Mouse (Mus musculus) heart, postnatal 14 days (tissue): ENCODE results near the gene Ubap1l. TPM values are rescaled to one million over a fixed set of nuclear protein-coding genes. Genes with fewer than 3 reads are reported as not detected.

Source experiments
- DNase-seq, 2 experiments: peaks; one replicate each; pipeline ENCODE4 v3.0.0; 2021 to 2022
- intact Hi-C: fragments of 180-260 bp; cut with DNase I; formaldehyde crosslinking; loops from one replicate; pipeline ENCODE4 v1.15.1; 2025
- total RNA-seq, 2 experiments: library from RNA; stranded (reverse); gene quantifications; 2 replicates each; pipeline ENCODE4 v1.2.3; 2021

Ubap1l gene
- total RNA-seq, 2 experiments from 2014 or later = 0.33 to 0.37 TPM

DNA sequence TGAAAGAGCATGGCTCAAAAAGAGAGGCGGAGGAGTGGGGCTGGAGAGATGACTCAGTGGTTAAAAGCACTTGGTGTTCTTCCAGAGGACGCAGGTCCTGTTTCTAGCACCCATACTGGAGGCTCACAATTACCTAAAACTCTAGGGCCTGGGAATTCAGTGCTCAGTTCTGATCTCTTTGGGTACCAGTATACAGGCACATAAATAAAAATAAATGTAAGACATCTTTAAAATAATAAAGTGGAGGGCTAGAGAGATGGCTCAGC, 44.3 kb downstream of the Ubap1l start:
- intact Hi-C loops = no loop called here
- DNase-seq = no peak

DNA sequence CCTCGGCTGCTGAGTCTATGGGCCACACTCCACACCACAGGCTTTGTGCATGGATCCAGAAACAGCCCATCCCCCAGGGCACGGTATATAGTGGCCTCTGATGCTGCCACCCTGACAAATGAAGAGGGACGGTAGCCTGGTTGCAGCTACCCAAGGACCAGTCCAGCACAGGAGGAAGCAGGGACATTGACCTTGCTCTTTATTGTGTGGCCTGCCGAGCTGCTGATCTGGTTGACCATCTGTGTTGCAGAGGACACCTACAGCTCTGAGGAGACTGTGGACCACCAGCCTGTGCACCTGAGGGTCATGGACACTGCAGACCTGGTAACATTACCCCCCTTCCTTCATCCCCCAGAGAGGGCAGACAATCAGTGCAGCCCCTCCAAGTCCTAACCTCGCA, 46.5 kb downstream of the Ubap1l start:
- DNase-seq = no peak
- intact Hi-C loops = no loop called here

DNA sequence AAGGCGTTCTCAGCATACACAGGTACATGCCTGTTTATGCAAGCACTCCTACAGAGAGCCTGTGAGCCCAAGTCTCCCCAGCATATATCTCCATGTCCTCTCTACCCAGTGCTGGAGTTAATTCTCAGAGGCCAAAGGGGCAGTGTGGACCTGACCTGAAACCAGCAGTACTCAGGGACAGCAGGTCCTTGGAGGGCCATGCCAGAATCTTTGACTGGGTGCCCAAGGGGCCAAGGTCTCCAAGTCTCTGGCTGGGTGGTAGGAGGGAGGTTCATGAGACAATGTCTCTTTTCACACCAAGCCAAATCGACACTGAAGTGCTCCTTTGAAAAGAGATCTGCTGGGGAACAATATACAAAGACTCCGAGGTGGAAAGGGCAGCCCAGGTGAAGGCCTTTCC, 47.0 kb downstream of the Ubap1l start:
- DNase-seq = no peak
- intact Hi-C loops = no loop called here

DNA sequence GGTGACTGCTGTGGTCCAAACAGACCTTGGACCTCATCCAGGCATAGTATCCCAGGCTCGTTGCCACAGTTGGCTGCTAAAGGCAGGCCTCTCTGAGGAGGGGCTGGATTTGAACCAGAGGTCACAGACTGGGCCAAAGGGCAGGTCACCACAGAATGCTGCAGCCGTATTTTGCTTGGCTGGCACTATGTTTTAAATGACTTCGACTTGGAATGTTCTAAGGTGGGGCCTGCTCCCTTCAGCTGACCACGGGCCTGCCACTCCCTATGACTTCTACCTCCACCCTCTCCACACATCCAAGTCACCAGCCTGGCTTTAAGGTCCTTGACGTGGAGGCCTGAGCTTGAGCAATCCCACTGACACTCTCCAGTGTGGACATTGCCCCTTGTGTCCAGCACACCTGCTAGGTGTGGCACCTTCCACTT, 48.0 kb downstream of the Ubap1l start:
- intact Hi-C loops = no loop called here
- peak in 1 of 2 experiments; percentile 59 for DNase-seq

DNA sequence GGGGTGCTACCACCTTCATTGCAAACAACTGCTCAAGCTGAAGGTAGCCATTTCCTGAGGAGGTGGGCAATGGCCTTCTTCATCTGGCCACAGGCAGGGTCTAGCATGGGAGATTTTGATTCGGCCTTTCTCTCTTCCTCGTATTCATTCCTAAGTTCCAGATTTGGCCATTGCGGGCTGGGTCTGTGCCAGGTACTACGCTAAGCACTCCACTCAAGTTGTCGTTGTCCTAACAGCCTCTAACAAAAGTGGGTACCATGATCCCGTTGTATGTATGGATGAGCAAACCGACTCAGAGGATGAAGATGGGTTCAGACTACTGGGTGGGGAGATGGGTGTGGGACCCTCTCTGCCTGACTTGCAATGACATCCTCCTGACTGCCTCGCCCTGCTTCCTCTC, 49.5 kb downstream of the Ubap1l start:
- no peak for DNase-seq
- intact Hi-C loops = no loop called here

DNA sequence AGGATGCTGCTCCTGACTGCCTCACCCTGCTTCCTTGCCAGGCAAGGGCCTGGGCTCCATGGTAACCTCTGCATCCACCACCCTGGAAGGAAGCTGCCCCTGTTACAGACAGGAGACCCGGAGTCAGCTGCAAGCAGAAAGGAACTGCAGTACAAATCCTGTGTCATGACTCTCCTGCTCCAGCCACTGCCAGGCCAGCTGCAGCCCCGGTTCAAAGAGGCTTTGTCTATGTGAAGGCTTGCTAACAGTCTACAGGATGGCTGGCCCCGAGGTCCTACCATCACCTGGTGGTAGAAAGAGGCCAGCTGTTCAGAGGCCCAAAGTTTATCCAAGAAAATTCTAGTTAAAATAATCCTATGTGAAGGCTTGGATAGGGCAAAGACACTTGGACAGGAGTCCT, 50.5 kb downstream of the Ubap1l start:
- intact Hi-C loops = no loop called here
- no peak for DNase-seq

DNA sequence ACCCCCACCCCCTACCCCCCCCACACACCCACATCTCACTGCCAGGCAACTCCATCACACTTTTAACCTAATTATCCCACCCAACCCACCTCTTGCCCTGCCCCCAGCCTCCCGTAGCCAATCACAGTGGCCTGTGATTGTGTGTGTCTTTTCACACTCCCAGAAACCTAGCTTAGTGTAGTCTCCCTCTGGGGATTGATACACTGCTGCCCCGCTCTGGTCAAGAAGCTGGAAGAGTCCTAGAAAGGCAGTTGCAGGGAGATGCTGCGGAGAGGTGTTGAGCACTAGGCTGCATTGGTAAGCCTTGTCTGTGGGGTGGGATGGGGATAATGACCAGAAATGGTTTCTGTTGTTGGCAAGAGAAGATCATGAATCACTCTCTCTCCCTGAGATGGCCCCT, 56.9 kb downstream of the Ubap1l start:
- intact Hi-C loops = no loop called here
- no peak for DNase-seq

DNA sequence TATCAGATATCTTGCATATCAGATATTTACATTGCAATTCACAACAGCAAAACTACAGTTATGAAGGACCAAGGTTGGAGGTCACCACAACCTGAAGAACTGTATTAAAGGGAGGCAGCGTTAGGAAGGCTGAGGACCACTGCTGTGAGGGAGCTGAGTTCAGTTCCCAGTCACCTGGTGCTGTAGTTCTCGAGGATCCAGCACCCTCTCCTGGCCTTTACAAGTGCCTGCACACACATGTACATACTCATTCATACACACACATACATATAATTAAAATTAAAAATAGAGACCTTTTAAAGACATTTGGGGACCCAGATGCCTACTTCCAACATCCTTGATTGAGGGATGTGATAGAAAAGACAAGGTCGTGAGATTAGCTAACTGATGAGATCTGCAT, 58.8 kb downstream of the Ubap1l start:
- intact Hi-C loops = no loop called here

DNA sequence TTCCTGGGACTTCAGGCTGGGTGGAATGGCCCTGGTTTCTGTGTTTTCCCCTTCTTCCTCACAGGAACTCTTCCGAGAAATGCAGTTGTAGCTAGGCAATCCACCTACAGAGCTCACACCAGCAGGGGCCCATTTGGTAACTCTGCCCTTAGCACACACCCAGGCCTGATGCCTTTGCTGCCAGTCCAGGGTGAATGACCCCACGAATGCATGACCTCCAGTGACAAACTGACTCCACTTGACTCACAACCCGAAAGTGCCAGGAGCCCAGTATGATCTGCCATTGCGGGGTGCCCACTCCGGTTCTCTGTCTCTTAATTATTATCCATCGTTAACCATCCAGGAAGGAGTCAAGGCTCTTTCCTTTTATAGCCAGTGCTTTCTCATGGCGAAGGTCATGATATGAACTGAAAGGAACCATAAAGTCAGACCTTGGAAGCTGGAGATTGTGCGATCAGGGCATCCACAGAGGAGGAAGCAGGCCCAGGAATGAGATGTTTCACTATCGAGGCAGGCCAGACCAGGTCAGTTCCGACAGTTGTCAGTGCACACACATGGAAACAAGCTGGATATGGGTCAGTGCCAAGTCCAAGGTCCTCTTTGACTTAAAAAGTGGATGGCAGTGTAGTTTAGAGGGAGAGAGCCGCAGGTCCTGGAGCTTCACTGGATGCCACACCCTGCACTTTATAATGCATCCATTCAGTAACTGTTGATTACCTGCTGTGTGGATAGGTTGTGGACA, 62.1 kb downstream of the Ubap1l start, which contains the start of gene Slc51b:
Gene Slc51b, minus strand, starts transcription at position 196 of the 742 bp plus-strand sequence.
- no peak for DNase-seq
- intact Hi-C loops = no loop called here

More for the DNA sequence above, 58.8 kb downstream of the Ubap1l start:
- DNase-seq = no peak

DNA sequence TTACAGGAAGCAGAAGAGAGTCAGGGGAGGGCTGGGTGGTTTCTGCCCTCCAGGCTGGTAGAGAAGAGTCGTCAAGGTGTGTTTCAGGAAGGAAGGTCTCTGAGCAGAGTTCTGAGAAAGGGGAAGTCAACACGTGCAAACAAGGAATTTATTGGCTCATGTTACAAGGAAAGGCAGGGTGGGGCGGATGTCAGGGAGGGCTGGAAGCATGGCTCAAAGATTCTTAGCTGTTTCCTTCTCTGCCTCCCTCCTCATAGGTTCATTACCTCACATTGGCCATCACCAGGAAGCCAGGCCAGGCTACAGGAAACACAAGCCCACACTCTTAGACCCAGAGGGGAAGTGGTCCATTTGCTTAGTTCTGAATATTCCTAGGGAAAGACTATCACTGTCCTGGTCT, 63.6 kb downstream of the Ubap1l start:
- no peak for DNase-seq
- intact Hi-C loops = no loop called here

DNA sequence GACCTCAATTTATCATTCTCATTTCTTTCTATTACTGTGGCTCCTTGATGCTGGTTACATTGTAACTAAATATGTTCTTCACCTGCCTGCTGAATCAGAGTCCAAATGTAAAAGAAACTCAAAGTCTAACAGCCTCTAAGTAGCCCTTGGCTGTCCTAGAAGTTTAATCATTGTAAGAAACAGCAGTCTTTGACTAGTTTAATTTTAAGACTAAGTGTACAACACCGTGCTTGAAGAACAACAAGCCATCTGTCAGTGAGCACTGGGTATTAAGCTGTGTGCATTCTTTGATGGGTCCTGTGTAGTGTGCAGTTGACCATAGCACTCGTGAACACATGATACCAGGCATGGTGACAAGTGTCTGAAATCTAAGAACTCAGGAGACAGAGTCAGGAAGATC, 66.7 kb downstream of the Ubap1l start:
- no peak for DNase-seq
- intact Hi-C loops = no loop called here

DNA sequence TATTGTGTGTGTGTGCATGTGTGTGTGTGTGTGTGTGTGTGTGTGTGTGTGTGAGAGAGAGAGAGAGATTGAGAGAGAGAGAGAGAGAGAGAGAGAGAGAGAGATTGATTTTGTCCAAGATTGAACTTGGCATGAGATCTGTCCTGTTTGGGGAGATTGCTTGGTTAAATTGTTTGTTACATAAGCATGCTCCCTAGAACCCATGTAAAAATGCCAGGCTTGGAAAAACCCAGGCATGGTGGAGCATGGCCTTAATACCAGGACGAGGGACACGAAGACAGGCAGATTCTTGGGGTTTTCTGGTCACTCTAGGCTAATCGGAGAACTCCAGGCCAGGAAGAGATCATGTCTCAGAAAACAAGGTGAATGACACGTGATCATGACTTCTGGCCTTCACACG, 67.2 kb downstream of the Ubap1l start:
- intact Hi-C loops = no loop called here
- DNase-seq = no peak

Other genes starting within 250 kb of the Ubap1l start
- under 1 TPM; 0.22 to 0.24 TPM for gene Igdcc3, start 219.9 kb upstream of the Ubap1l start, total RNA-seq
- gene Parp16, start 165.7 kb upstream of the Ubap1l start, total RNA-seq = 1 to 10 TPM; 3.4 to 3.6 TPM
- gene Cilp, start 95.9 kb upstream of the Ubap1l start, total RNA-seq = 1 to 10 TPM; 6.2 to 6.6 TPM
- 10 to 100 TPM; 90.7 to 99.9 TPM for gene Clpx, start 66.8 kb upstream of the Ubap1l start, total RNA-seq
- gene Pdcd7, start 14.9 kb upstream of the Ubap1l start, total RNA-seq = 10 to 100 TPM in 1 of 2 experiments, 1 to 10 TPM in 1; 9.6 to 11.3 TPM
- 1 to 10 TPM; 1.2 to 1.4 TPM for gene Kbtbd13, start 30.6 kb downstream of the Ubap1l start, total RNA-seq
- 10 to 100 TPM in 1 of 2 experiments, 1 to 10 TPM in 1; 9.7 to 11.6 TPM for gene Rasl12, start 37.5 kb downstream of the Ubap1l start, total RNA-seq
- not detected for gene Slc51b, start 61.9 kb downstream of the Ubap1l start, total RNA-seq
- gene Mtfmt, start 74.7 kb downstream of the Ubap1l start, total RNA-seq = 1 to 10 TPM; 6.9 to 7.1 TPM
- 10 to 100 TPM; 14.7 to 16.0 TPM for gene Spg21, start 99.9 kb downstream of the Ubap1l start, total RNA-seq
- not detected for gene Ankdd1a, start 159.2 kb downstream of the Ubap1l start, total RNA-seq
- gene Plekho2, start 219.0 kb downstream of the Ubap1l start, total RNA-seq = 10 to 100 TPM; 14.6 TPM
- gene Pif1, start 226.1 kb downstream of the Ubap1l start, total RNA-seq = 1 to 10 TPM in 1 of 2 experiments, under 1 TPM in 1; 0.79 to 1.3 TPM